Mouse (Mus musculus) brain, embryonic 14.5 days (tissue): Measurements from ENCODE around the gene Chp2.

Source experiments
- CTCF ChIP-seq: fragments of 200-500 bp; IDR thresholded peaks from 2 replicates; pipeline ENCODE4 v1.5.1; 2012; ENCODE audit warnings: inconsistent platforms, mild to moderate bottlenecking, moderate library complexity, borderline replicate concordance; ENCODE audit not compliant: insufficient read depth, insufficient read length; ENCODE audit errors: extremely low read depth
- POLR2A ChIP-seq: fragments of 200-500 bp; IDR thresholded peaks from 2 replicates; pipeline ENCODE4 v1.6.1; 2012; ENCODE audit warnings: mild to moderate bottlenecking, inconsistent platforms, borderline replicate concordance; ENCODE audit not compliant: poor library complexity, insufficient read depth, insufficient read length, severe bottlenecking; ENCODE audit errors: extremely low read depth

- peak; percentile 54; the same call in 1 of the 2 replicates for TF ChIP-seq CTCF
- no peak for TF ChIP-seq POLR2A
These were observed 20.0 kb upstream of the Chp2 start for GRCm38 (mm10) chr7:122199296-122199695.
